Mouse (Mus musculus): ENCODE data around the gene Svep1.

Gene Svep1

DNA sequence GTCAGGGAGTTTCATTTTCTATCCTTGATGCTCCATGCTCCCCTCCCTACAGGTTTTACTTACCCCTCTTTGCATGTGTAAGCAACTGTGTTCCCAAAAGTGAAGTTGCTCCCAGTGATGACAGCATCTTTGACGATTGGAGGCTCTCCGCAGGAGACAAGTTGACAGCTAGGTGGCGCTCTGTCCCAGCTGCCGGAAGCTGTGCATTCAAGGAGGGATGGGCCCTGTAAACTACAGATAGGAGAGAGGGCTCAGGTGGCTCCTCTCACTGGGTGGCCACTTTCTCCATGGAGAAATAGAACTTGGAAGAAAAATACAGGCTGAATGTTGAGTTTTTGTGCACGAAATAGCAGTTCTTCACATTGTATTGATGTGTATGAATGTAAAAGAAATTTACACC, 124.1 kb downstream of the Svep1 start:
- peak; percentile 77 for DNase-seq (ENCODE audit: low spot score)

- peak; percentile 51 for DNase-seq (ENCODE audit: low spot score)
Measured at GRCm38 (mm10) chr4:58079631-58080030, 127.0 kb downstream of the Svep1 start.

GRCm38 (mm10) chr4:58077950-58078349, 128.7 kb downstream of the Svep1 start:
- no peak for DNase-seq (ENCODE audit: low spot score)

DNA sequence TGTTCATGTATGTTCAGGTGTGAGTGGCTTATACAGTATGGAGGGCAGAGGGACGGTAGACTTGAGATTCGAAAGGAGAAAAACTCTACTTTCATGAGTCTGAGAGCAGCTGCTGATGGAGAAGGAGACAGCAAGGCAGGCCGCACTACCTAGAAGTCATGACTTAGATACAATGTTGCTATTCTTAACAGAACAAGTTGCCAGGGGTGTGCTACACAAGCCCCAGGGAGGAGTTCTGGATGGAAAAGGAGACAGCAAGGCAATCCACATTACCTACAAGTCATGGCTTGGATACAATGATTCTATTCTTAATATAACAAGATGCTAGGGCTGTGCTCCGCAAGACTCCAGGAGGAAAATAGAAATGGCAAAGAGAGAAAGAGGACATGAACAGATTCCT, 129.1 kb downstream of the Svep1 start:
- DNase-seq (ENCODE audit: low spot score) = no peak

DNA sequence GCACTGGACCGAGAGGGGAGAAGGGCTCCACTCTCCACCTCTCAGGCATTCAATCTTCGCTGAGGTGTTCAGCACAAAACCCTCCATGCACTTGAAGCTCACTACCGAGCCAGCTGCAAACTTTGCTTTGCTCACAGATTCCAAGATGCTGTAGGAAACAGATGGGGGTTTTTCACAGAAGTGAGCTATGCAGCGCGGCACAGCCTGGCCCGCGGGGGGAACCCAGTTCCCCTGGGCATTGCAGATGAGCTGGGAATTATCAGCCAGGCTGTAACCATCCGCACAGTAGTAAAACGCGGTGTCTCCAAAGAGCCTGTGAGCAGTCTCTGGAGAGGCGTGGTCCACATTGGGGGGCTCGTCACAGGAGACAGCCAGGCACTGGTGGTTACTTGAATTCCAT, 133.8 kb downstream of the Svep1 start:
- DNase-seq (ENCODE audit: low spot score) = no peak

- no peak for DNase-seq (ENCODE audit: low spot score)
Measured at GRCm38 (mm10) chr4:58068886-58069285, 137.8 kb downstream of the Svep1 start.

GRCm38 (mm10) chr4:58064721-58065120, 141.9 kb downstream of the Svep1 start:
- no peak for DNase-seq (ENCODE audit: low spot score)

- no peak for DNase-seq (ENCODE audit: low spot score)
Measured at GRCm38 (mm10) chr4:58062933-58063332, 143.7 kb downstream of the Svep1 start.

DNA sequence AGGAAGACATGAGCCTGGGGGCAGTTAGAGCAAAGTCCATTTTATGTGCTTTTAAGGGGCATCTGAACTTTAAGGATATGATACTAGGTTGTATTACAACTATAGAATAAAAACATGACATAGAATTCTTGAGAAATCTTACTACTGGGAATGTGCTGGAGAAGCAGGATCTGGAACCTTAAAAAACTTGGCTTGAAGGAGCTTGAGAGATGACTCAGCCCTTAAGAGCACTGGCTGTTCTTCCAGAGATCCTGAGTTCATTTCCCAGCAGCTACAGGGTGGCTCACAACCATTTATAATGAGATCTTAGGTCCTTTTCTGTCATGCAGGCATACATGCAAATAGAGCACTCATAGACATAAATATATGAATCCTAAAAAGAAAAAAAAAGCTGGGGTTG, 151.0 kb downstream of the Svep1 start:
- DNase-seq (ENCODE audit: low spot score) = no peak

GRCm38 (mm10) chr4:58054441-58054840, 152.2 kb downstream of the Svep1 start:
- no peak for DNase-seq (ENCODE audit: low spot score)

DNA sequence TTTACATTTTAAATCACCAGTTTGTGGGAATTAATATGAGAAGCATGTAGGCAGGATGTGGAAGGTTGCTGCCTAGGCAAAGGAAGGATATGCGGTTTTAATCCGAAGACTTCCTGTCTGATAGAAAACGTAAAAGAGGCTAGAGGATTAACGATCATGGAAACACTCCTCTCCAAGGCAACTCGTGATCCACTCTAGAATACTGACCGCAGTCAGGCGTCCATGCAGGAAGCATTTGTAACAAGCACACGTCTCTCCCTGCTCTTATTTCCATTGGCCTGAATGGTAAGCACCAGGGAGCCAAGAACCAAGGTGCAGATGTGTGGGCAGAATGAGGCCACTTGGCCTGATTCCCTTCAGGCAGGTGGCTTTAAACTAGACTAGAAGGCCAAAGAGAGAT, 155.9 kb downstream of the Svep1 start:
- DNase-seq (ENCODE audit: low spot score) = no peak

- DNase-seq (ENCODE audit: low spot score) = no peak
Measured at GRCm38 (mm10) chr4:58050276-58050675, 156.4 kb downstream of the Svep1 start.

- no peak for DNase-seq (ENCODE audit: low spot score)
Measured at GRCm38 (mm10) chr4:58044833-58045232, 161.8 kb downstream of the Svep1 start.

GRCm38 (mm10) chr4:58044356-58044755, 162.3 kb downstream of the Svep1 start:
- DNase-seq (ENCODE audit: low spot score) = no peak

- DNase-seq (ENCODE audit: low spot score) = no peak
Measured at GRCm38 (mm10) chr4:58040093-58040492, 166.6 kb downstream of the Svep1 start.

GRCm38 (mm10) chr4:58037096-58037705, 169.5 kb downstream of the Svep1 start:
- no peak for DNase-seq (ENCODE audit: low spot score)

DNA sequence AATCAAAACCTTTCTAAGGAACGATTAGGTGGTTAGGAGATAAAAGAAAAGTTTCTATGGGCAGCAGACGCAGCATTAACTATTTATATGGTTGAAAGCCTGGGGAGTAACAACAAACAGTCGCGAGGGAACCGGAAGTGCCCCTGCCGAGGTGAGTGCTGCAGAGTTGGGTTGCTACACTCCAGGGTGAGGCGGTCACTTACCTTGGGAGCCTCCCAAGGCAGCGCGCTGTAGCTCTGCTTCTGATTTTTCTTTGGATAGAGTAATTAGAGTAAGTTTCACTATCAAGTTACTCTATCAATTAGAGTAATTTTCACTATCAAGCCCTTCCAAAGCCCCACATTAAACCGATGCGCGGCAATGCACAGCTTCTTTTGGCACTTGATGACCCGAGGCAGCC, 172.0 kb downstream of the Svep1 start:
- no peak for DNase-seq (ENCODE audit: low spot score)

DNA sequence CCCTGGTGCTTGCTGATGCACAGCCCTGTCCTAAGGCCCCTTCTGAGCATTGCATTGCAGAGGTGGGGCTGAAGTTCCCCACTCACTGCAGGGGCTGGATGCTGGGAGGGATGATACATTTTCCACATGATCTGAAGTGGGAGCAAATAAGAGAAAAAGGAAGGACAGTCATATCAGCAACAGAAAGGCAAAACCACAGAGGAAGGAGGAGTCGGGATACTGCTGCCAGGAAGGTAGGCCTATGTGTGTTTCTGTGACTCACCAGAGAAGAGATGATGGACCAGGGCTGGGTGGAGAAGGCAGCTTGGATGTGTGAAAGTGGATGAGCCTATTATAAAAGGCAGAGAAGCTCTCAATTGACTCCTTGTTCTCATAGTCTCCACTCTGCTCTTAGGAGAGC, 173.9 kb downstream of the Svep1 start:
- peak; percentile 11 for DNase-seq (ENCODE audit: low spot score)

DNA sequence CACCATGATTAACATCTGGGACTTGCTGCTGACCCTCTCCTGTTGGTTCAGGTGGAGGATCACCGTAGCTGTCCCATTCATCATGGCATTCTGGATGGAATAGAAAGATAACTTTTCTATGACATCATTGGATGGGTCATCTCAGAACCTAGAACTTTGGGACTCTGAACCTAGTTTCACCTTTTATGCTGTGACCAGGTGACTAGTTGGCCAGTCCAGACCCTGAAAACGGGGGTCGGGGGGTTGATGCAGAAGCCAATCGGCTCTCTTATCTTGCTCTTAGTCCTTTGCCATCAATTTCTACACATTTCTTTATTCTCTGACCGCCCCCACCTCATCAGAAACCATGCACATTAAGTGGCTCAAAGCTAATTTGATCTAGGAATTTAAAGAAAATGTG, 197.6 kb downstream of the Svep1 start, which contains the start of gene Txndc8:
Gene Txndc8, minus strand, starts transcription at position 101 of the 400 bp plus-strand sequence.
- DNase-seq (ENCODE audit: low spot score) = no peak

DNA sequence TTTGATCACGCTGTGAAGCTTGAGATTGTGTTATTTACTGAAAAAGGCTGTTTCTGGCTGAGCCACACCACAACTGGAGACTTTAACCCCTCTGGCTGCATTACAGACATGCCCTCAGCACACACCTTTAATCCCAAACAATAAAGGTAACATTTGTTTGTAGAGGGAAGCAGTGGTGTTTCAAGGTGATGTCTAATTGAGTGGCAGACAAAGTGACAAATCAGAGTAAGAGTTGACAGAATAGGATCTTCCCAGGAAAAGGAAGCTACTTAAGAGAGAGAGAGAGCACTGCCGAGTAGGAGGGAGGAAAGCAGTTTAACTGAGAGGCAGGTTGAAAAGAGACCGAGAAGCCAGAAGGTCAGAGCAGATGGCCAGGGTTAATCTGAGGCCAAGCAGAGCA, 203.2 kb downstream of the Svep1 start:
- DNase-seq (ENCODE audit: low spot score) = no peak

All from urinary bladder, postnatal 14 days (tissue).